Mouse (Mus musculus) liver, adult 2 months (tissue): ENCODE results near the gene Srebf2.

Experiments
- CTCF ChIP-seq: fragments of 200-500 bp; IDR thresholded peaks from 2 replicates; pipeline ENCODE4 v1.5.1; 2011; ENCODE audit warnings: low read depth, low read length, control low read depth
- POLR2A ChIP-seq: fragments of 200-500 bp; IDR thresholded peaks from 2 replicates; pipeline ENCODE4 v1.6.1; 2011; ENCODE audit warnings: low read length, control low read depth; ENCODE audit not compliant: insufficient read depth; ENCODE audit errors: extremely low read depth

DNA sequence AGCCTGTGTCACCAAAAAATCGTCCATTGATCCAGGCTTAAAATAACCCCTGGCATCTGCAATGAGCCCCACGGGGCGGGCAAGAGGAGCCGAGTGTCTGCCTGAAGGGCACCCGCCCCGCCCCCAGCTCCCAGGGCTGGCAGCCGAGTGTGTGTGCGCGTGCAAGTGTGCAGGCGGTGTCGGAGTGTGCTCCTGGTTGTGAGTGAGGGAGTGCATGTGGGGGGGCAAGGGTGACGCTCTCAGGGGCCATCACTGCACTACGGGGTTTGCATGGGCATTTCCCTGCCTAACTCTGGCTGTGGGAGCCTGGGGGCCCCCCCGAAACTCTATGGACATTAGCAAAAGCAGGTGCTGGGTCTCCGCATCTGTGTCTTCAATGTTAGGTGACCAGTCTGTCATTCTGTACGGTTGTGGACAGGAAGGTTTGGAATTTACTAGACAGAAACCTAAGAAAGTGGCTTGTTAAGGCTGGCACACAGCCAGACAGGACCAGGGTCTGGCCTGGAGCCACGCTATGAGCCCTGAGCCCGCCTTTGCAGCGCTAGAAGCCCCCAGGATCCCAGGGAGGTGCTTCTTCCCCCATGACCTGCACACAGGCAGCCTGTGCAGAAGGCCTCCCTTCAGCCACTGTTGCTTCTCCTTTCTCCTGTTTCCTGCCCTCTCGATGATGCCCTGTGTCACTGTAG lies 69.3 kb downstream of the Srebf2 start:
- TF ChIP-seq CTCF: no peak
- no peak for TF ChIP-seq POLR2A
